Mouse (Mus musculus): ENCODE measurements at regions not wholly inside any gene's neighbourhood (a gene's known extent, or its start where the extent isn't known, plus 50 kb on each side); places are given as distances from the start of the nearest gene placed in this dataset.

- no peak overlapping the region for H3K9ac ChIP-seq (ENCODE audit: insufficient read depth, low read depth, low read length, poor library complexity, severe bottlenecking)
- DNase-seq (ENCODE audit: low read depth, low spot score), result no peak
Observed at GRCm38 (mm10) chr12:77699896-77700605, 462.1 kb downstream of the Fut8 start.

GRCm38 (mm10) chr12:77715506-77715905 is 477.6 kb downstream of the Fut8 start:
- in situ Hi-C loops (cut with MboI; ENCODE audit: low sequenced_read_pairs in 2 of 2, unreplicated experiment in 2 of 2), result no loop called here
- 0 out of 4 replicates have a peak, but pooled peaks cover 0 to 2% of the 10 kb centered on the region in 2 experiments for H3K4me1 ChIP-seq (ENCODE audit: control insufficient read depth in 2 of 2, insufficient read depth in 2 of 2, low read length in 2 of 2, poor library complexity in 1 of 2)

More at GRCm38 (mm10) chr12:77699896-77700605, 462.1 kb downstream of the Fut8 start:
- Histone ChIP-seq H3K36me3 (ENCODE audit: control insufficient read depth, insufficient read depth, low read length, poor library complexity, severe bottlenecking) (no peaks in the 10 kb centered on the region), H3K4me1 (ENCODE audit: control insufficient read depth in 2 of 2, insufficient read depth in 2 of 2, low read length in 2 of 2, poor library complexity in 1 of 2) (no peaks in the 10 kb centered on the region), H3K27ac (ENCODE audit: insufficient read depth, low read depth, low read length, poor library complexity, severe bottlenecking) (no peak overlapping the region), H3K9me3 (ENCODE audit: control insufficient read depth, insufficient read depth, low read depth, low read length) (no peaks in the 10 kb centered on the region), H3K4me3 (ENCODE audit: insufficient read depth in 1 of 2, low read depth in 1 of 2, low read length in 2 of 2, poor library complexity in 1 of 2, severe bottlenecking in 1 of 2) (no peak overlapping the region)
- in situ Hi-C loops (cut with MboI; ENCODE audit: low sequenced_read_pairs in 2 of 2, unreplicated experiment in 2 of 2), result no loop called here
- TF ChIP-seq ZC3H11A (IDR thresholded peaks at IDR 0.05; ENCODE audit: borderline replicate concordance, low read depth, low read length), result no peak
- TF ChIP-seq MAFK (IDR thresholded peaks at IDR 0.05; ENCODE audit: insufficient read depth, low read depth, low read length), result no peak
- TF ChIP-seq ZNF384 (IDR thresholded peaks at IDR 0.05; ENCODE audit: low read depth, low read length), result no peak
- no peak for TF ChIP-seq HCFC1 (IDR thresholded peaks at IDR 0.05; ENCODE audit: borderline replicate concordance, insufficient read depth, low read length)
- TF ChIP-seq CHD2 (IDR thresholded peaks at IDR 0.05; ENCODE audit: low read depth, low read length), result no peak

GRCm38 (mm10) chr12:77715979-77716378 is 478.1 kb downstream of the Fut8 start:
- in situ Hi-C loops (cut with MboI; ENCODE audit: low sequenced_read_pairs in 2 of 2, unreplicated experiment in 2 of 2), result no loop called here
- Histone ChIP-seq H3K4me3 (ENCODE audit: insufficient read depth in 1 of 2, low read depth in 1 of 2, low read length in 2 of 2, poor library complexity in 1 of 2, severe bottlenecking in 1 of 2) (no peak overlapping the region), H3K36me3 (ENCODE audit: control insufficient read depth, insufficient read depth, low read length, poor library complexity, severe bottlenecking) (no peaks in the 10 kb centered on the region), H3K9me3 (ENCODE audit: control insufficient read depth, insufficient read depth, low read depth, low read length) (no peaks in the 10 kb centered on the region), H3K4me1 (ENCODE audit: control insufficient read depth in 2 of 2, insufficient read depth in 2 of 2, low read length in 2 of 2, poor library complexity in 1 of 2) (0 out of 4 replicates have a peak, but pooled peaks cover 0 to 2% of the 10 kb centered on the region in 2 experiments), H3K27ac (ENCODE audit: insufficient read depth, low read depth, low read length, poor library complexity, severe bottlenecking) (no peak overlapping the region), H3K9ac (ENCODE audit: insufficient read depth, low read depth, low read length, poor library complexity, severe bottlenecking) (no peak overlapping the region)
- DNase-seq (ENCODE audit: low read depth, low spot score), result no peak
- TF ChIP-seq MAFK (IDR thresholded peaks at IDR 0.05; ENCODE audit: insufficient read depth, low read depth, low read length) (no peak), HCFC1 (IDR thresholded peaks at IDR 0.05; ENCODE audit: borderline replicate concordance, insufficient read depth, low read length) (no peak), CHD2 (IDR thresholded peaks at IDR 0.05; ENCODE audit: low read depth, low read length) (no peak), ZC3H11A (IDR thresholded peaks at IDR 0.05; ENCODE audit: borderline replicate concordance, low read depth, low read length) (no peak), ZNF384 (IDR thresholded peaks at IDR 0.05; ENCODE audit: low read depth, low read length) (no peak)

More at GRCm38 (mm10) chr12:77715506-77715905, 477.6 kb downstream of the Fut8 start:
- no peak overlapping the region for H3K4me3 ChIP-seq (ENCODE audit: insufficient read depth in 1 of 2, low read depth in 1 of 2, low read length in 2 of 2, poor library complexity in 1 of 2, severe bottlenecking in 1 of 2)
- H3K9ac ChIP-seq (ENCODE audit: insufficient read depth, low read depth, low read length, poor library complexity, severe bottlenecking), result no peak overlapping the region
- no peaks in the 10 kb centered on the region for H3K36me3 ChIP-seq (ENCODE audit: control insufficient read depth, insufficient read depth, low read length, poor library complexity, severe bottlenecking)
- no peak for DNase-seq (ENCODE audit: low read depth, low spot score)
- TF ChIP-seq HCFC1 (IDR thresholded peaks at IDR 0.05; ENCODE audit: borderline replicate concordance, insufficient read depth, low read length) (no peak), ZNF384 (IDR thresholded peaks at IDR 0.05; ENCODE audit: low read depth, low read length) (no peak), CHD2 (IDR thresholded peaks at IDR 0.05; ENCODE audit: low read depth, low read length) (no peak)
- H3K9me3 ChIP-seq (ENCODE audit: control insufficient read depth, insufficient read depth, low read depth, low read length), result no peaks in the 10 kb centered on the region
- no peak overlapping the region for H3K27ac ChIP-seq (ENCODE audit: insufficient read depth, low read depth, low read length, poor library complexity, severe bottlenecking)

GRCm38 (mm10) chr12:77727766-77728165 is 466.3 kb upstream of the Gm6657 start:
- Histone ChIP-seq H3K9ac (ENCODE audit: insufficient read depth, low read depth, low read length, poor library complexity, severe bottlenecking) (no peak overlapping the region), H3K27ac (ENCODE audit: insufficient read depth, low read depth, low read length, poor library complexity, severe bottlenecking) (no peak overlapping the region), H3K4me1 (ENCODE audit: control insufficient read depth in 2 of 2, insufficient read depth in 2 of 2, low read length in 2 of 2, poor library complexity in 1 of 2) (no peaks in the 10 kb centered on the region), H3K9me3 (ENCODE audit: control insufficient read depth, insufficient read depth, low read depth, low read length) (no peaks in the 10 kb centered on the region), H3K4me3 (ENCODE audit: insufficient read depth in 1 of 2, low read depth in 1 of 2, low read length in 2 of 2, poor library complexity in 1 of 2, severe bottlenecking in 1 of 2) (no peak overlapping the region), H3K36me3 (ENCODE audit: control insufficient read depth, insufficient read depth, low read length, poor library complexity, severe bottlenecking) (no peaks in the 10 kb centered on the region)
- in situ Hi-C loops (cut with MboI; ENCODE audit: low sequenced_read_pairs in 2 of 2, unreplicated experiment in 2 of 2), result no loop called here
- no peak for TF ChIP-seq HCFC1 (IDR thresholded peaks at IDR 0.05; ENCODE audit: borderline replicate concordance, insufficient read depth, low read length)
- TF ChIP-seq ZC3H11A (IDR thresholded peaks at IDR 0.05; ENCODE audit: borderline replicate concordance, low read depth, low read length), result no peak
- TF ChIP-seq ZNF384 (IDR thresholded peaks at IDR 0.05; ENCODE audit: low read depth, low read length), result no peak
- TF ChIP-seq CHD2 (IDR thresholded peaks at IDR 0.05; ENCODE audit: low read depth, low read length), result no peak
- no peak for TF ChIP-seq MAFK (IDR thresholded peaks at IDR 0.05; ENCODE audit: insufficient read depth, low read depth, low read length)
- no peak for DNase-seq (ENCODE audit: low read depth, low spot score)
